Mouse (Mus musculus): ENCODE results near the gene Tmem121b.

DNA sequence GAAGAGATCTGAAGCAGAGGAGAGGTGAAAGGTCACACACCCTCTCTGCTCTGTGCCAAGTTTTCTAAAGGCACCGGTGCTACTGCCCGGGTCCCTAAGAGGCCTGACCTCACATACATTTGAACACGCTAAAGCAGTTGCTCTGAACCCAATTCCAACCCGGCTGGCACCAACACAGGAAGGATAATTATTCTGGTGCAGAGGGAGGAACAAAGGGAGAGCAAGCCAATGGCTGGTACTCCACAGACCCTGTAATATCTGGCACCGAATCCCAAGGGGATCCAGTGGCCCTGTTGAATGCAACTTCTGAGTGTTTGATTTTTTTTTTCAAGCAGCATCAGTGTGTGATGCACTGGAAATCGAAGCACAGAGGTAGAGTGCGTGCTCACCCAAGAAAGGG is 2.5 kb downstream of the Tmem121b start:
- TF ChIP-seq POLR2A (IDR thresholded peaks at IDR 0.05; ENCODE audit: borderline replicate concordance, extremely low read depth, low read depth, low read length) (no peak), CTCF (IDR thresholded peaks at IDR 0.05; ENCODE audit: insufficient read depth, low read length) (no peak)

All from lung, adult 2 months (tissue).